Mouse (Mus musculus) erythroblast, embryonic 14.5 days (primary cell): Measurements from ENCODE around the gene Fam83e. TPM values are rescaled to one million over a fixed set of nuclear protein-coding genes. Genes with fewer than 3 reads are reported as not detected.

Experiments used
- H3K27me3 ChIP-seq: 2 replicates; pipeline ENCODE4 v1.6.1; 2012; ENCODE audit warnings: inconsistent platforms; ENCODE audit not compliant: control insufficient read depth
- H3K36me3 ChIP-seq: 2 replicates; pipeline ENCODE4 v1.6.1; 2012; ENCODE audit warnings: mild to moderate bottlenecking, inconsistent platforms; ENCODE audit not compliant: control insufficient read depth
- H3K4me1 ChIP-seq: 2 replicates; pipeline ENCODE4 v1.6.1; 2012; ENCODE audit warnings: inconsistent platforms; ENCODE audit not compliant: control insufficient read depth
- H3K4me3 ChIP-seq: replicated peaks from 2 replicates; pipeline ENCODE3; 2012; ENCODE audit warnings: moderate library complexity, mild to moderate bottlenecking, inconsistent platforms
- H3K9me3 ChIP-seq: 2 replicates; pipeline ENCODE4 v1.6.1; 2012; ENCODE audit warnings: low read length, inconsistent platforms, mixed read lengths; ENCODE audit not compliant: control insufficient read depth
- GATA1 ChIP-seq: IDR thresholded peaks from 2 replicates; pipeline ENCODE4 v1.6.1; 2012; ENCODE audit warnings: low read length, inconsistent platforms, mixed read lengths
- TAL1 ChIP-seq: IDR thresholded peaks from 3 replicates; pipeline ENCODE4 v1.6.1; 2012; ENCODE audit warnings: low read length, inconsistent platforms, mixed read lengths
- polyA plus RNA-seq: library from polyadenylated mRNA; stranded (reverse); fragments of >175 nt; gene quantifications from 2 replicates; pipeline ENCODE4 v1.2.3, GENCODE M21; 2012

Fam83e gene
- polyA plus RNA-seq, 1 experiment, result 0.11 TPM

GRCm38 (mm10) chr7:45759400-45759799, 38.4 kb downstream of the Fam83e start:
- no peaks in the 10 kb centered on the region for H3K9me3 ChIP-seq
- H3K4me3 ChIP-seq, result no peak overlapping the region
- no peaks in the 10 kb centered on the region for H3K36me3 ChIP-seq
- peaks cover 28% of the 10 kb centered on the region for H3K27me3 ChIP-seq
- H3K4me1 ChIP-seq, result no peaks in the 10 kb centered on the region
- TF ChIP-seq GATA1 (no peak), TAL1 (no peak)

- TF ChIP-seq TAL1, result no peak
- TF ChIP-seq GATA1, result no peak
- H3K27me3 ChIP-seq, result peaks cover 28% of the 10 kb centered on the region
- no peak overlapping the region for H3K4me3 ChIP-seq
- no peaks in the 10 kb centered on the region for H3K36me3 ChIP-seq
- H3K4me1 ChIP-seq, result no peaks in the 10 kb centered on the region
- H3K9me3 ChIP-seq, result no peaks in the 10 kb centered on the region
Measured at GRCm38 (mm10) chr7:45760151-45760550, 39.1 kb downstream of the Fam83e start.

- no peaks in the 10 kb centered on the region for H3K36me3 ChIP-seq
- no peak overlapping the region for H3K4me3 ChIP-seq
- TF ChIP-seq TAL1 (no peak), GATA1 (no peak)
- no peaks in the 10 kb centered on the region for H3K27me3 ChIP-seq
- no peaks in the 10 kb centered on the region for H3K4me1 ChIP-seq
- no peaks in the 10 kb centered on the region for H3K9me3 ChIP-seq
Measured at GRCm38 (mm10) chr7:45765995-45766394, 45.0 kb downstream of the Fam83e start.

- TF ChIP-seq GATA1 (no peak), TAL1 (no peak)
- Histone ChIP-seq H3K27me3 (no peaks in the 10 kb centered on the region), H3K4me1 (no peaks in the 10 kb centered on the region), H3K36me3 (no peaks in the 10 kb centered on the region), H3K4me3 (no peak overlapping the region), H3K9me3 (no peaks in the 10 kb centered on the region)
Measured at GRCm38 (mm10) chr7:45766764-45767163, 45.8 kb downstream of the Fam83e start.

DNA sequence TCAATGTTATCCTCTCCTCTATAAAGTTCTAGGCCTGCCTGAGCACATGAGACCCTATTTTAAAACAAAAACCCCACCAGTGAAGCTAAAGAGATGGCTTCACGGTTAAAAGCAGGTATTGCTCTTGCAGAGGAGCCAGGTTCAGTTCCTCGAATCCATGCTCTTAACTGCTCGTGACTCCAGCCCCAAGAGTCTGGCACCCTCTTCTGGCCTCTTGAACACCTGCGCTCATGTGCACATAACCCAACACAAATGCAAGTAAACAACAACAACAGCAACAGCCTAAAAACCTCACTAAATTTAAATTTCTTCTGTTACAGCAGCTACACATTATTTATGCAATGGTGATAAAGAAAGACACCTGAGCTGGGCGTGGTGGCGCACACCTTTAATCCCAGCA, 46.5 kb downstream of the Fam83e start:
- H3K9me3 ChIP-seq, result no peaks in the 10 kb centered on the region
- no peak for TF ChIP-seq GATA1
- no peak for TF ChIP-seq TAL1
- H3K27me3 ChIP-seq, result no peaks in the 10 kb centered on the region
- no peak overlapping the region for H3K4me3 ChIP-seq
- no peaks in the 10 kb centered on the region for H3K36me3 ChIP-seq
- no peaks in the 10 kb centered on the region for H3K4me1 ChIP-seq

- H3K36me3 ChIP-seq, result no peaks in the 10 kb centered on the region
- H3K4me3 ChIP-seq, result no peak overlapping the region
- no peaks in the 10 kb centered on the region for H3K4me1 ChIP-seq
- peaks cover 7% of the 10 kb centered on the region for H3K27me3 ChIP-seq
- no peaks in the 10 kb centered on the region for H3K9me3 ChIP-seq
- no peak for TF ChIP-seq TAL1
- no peak for TF ChIP-seq GATA1
Measured at GRCm38 (mm10) chr7:45770427-45771082, 49.5 kb downstream of the Fam83e start.

GRCm38 (mm10) chr7:45771101-45771500, 50.1 kb downstream of the Fam83e start:
- Histone ChIP-seq H3K4me3 (no peak overlapping the region), H3K27me3 (peaks cover 7% of the 10 kb centered on the region), H3K4me1 (no peaks in the 10 kb centered on the region), H3K9me3 (no peaks in the 10 kb centered on the region), H3K36me3 (no peaks in the 10 kb centered on the region)
- TF ChIP-seq GATA1, result no peak

DNA sequence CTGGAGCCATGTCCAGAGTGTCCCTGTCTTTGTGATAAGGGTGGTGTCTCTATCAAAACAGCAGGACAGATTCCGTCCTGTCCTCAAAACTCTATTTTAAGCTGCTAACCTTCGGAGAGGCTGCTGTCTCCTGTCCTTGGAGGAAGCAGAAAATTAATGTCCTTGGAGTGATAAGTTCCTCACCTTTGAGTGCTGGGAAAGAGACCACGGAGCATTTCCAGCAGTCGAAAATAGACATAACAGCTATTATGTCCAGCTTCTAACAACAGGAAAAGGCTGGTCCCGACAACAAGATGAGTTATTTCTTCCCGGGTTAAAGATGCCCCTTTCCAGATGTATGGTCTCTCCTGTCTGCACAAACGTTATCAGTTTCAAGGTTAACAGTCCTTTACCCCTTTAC, 54.2 kb downstream of the Fam83e start:
- Histone ChIP-seq H3K27me3 (peaks cover 18% of the 10 kb centered on the region), H3K36me3 (no peaks in the 10 kb centered on the region), H3K4me1 (peaks cover 5% of the 10 kb centered on the region), H3K9me3 (no peaks in the 10 kb centered on the region), H3K4me3 (no peak overlapping the region)
- TF ChIP-seq TAL1, result no peak
- TF ChIP-seq GATA1, result no peak

Other genes starting within 250 kb of the Fam83e start
- 0.03 and 0.08 TPM in 2 replicates for gene Tulp2, start 239.3 kb upstream of the Fam83e start, polyA plus RNA-seq
- gene Gm45808, start 234.4 kb upstream of the Fam83e start, polyA plus RNA-seq, result not detected in 2 replicates
- gene Dhdh, start 232.4 kb upstream of the Fam83e start, polyA plus RNA-seq, result 0.01 and 0.02 TPM in 2 replicates
- 54.7 and 66.6 TPM in 2 replicates for gene Nucb1, start 210.8 kb upstream of the Fam83e start, polyA plus RNA-seq
- 543 and 840 TPM in 2 replicates for gene Ppp1r15a, start 194.9 kb upstream of the Fam83e start, polyA plus RNA-seq
- 0.42 and 1.0 TPM in 2 replicates for gene Plekha4, start 194.9 kb upstream of the Fam83e start, polyA plus RNA-seq
- 0.31 and 0.50 TPM in 2 replicates for gene Hsd17b14, start 166.3 kb upstream of the Fam83e start, polyA plus RNA-seq
- gene Bcat2, start 151.1 kb upstream of the Fam83e start, polyA plus RNA-seq, result 1.1 and 2.6 TPM in 2 replicates
- gene Fgf21, start 105.7 kb upstream of the Fam83e start, polyA plus RNA-seq, result not detected in 2 replicates
- not detected in 2 replicates for gene Fut1, start 103.9 kb upstream of the Fam83e start, polyA plus RNA-seq
- 0.05 TPM in 1 of 2 replicates, not detected in the other for gene Izumo1, start 99.4 kb upstream of the Fam83e start, polyA plus RNA-seq
- 0.04 and 0.06 TPM in 2 replicates for gene Rasip1, start 93.7 kb upstream of the Fam83e start, polyA plus RNA-seq
- gene Mamstr, start 81.2 kb upstream of the Fam83e start, polyA plus RNA-seq, result not detected in 2 replicates
- gene Fut2, start 54.8 kb upstream of the Fam83e start, polyA plus RNA-seq, result 0.09 TPM in 1 of 2 replicates, not detected in the other
- gene Ntn5, start 37.2 kb upstream of the Fam83e start, polyA plus RNA-seq, result not detected in 2 replicates
- not detected in 2 replicates for gene Sec1, start 26.8 kb upstream of the Fam83e start, polyA plus RNA-seq
- not detected in 2 replicates for gene Car11, start 21.4 kb upstream of the Fam83e start, polyA plus RNA-seq
- 0.07 TPM in 2 replicates for gene Dbp, start 16.1 kb upstream of the Fam83e start, polyA plus RNA-seq
- gene Rpl18, start 5.8 kb upstream of the Fam83e start, polyA plus RNA-seq, result 1,232 and 1,322 TPM in 2 replicates
- 5.1 and 5.7 TPM in 2 replicates for gene Sphk2, start 3.2 kb upstream of the Fam83e start, polyA plus RNA-seq
- gene Spaca4, start 4.6 kb downstream of the Fam83e start, polyA plus RNA-seq, result not detected in 2 replicates
- 0.01 and 0.04 TPM in 2 replicates for gene Lmtk3, start 62.5 kb downstream of the Fam83e start, polyA plus RNA-seq
- gene Sult2b1, start 63.5 kb downstream of the Fam83e start, polyA plus RNA-seq, result 0.04 TPM in 1 of 2 replicates, not detected in the other
- gene Cyth2, start 93.4 kb downstream of the Fam83e start, polyA plus RNA-seq, result 21.7 and 22.4 TPM in 2 replicates
- 0.02 and 0.04 TPM in 2 replicates for gene Kcnj14, start 103.6 kb downstream of the Fam83e start, polyA plus RNA-seq
- gene Grwd1, start 109.7 kb downstream of the Fam83e start, polyA plus RNA-seq, result 1.1 and 1.4 TPM in 2 replicates
- gene Kdelr1, start 151.6 kb downstream of the Fam83e start, polyA plus RNA-seq, result 18.7 and 19.2 TPM in 2 replicates
- 0.01 TPM in 2 replicates for gene Grin2d, start 157.2 kb downstream of the Fam83e start, polyA plus RNA-seq
- 1.1 and 1.2 TPM in 2 replicates for gene Syngr4, start 175.5 kb downstream of the Fam83e start, polyA plus RNA-seq
- 1.4 and 2.0 TPM in 2 replicates for gene Tmem143, start 175.7 kb downstream of the Fam83e start, polyA plus RNA-seq
- gene Emp3, start 200.2 kb downstream of the Fam83e start, polyA plus RNA-seq, result 3.5 and 9.5 TPM in 2 replicates
- 0.02 TPM in 1 of 2 replicates, not detected in the other for gene Ccdc114, start 202.9 kb downstream of the Fam83e start, polyA plus RNA-seq